Mouse (Mus musculus) kidney, adult 8-10 months (tissue): Measurements from ENCODE around the gene Tceal8.

Experiments used
- DNase-seq, 2 experiments: peaks; one replicate each; pipeline ENCODE4 v3.0.0; 2022

Gene Tceal8

GRCm38 (mm10) chrX:136127038-136127743 is 45.0 kb downstream of the Tceal8 start:
- DNase-seq: no peak
